Mouse (Mus musculus): ENCODE measurements at regions not wholly inside any gene's neighbourhood (a gene's known extent, or its start where the extent isn't known, plus 50 kb on each side); places are given as distances from the start of the nearest gene placed in this dataset.

DNA sequence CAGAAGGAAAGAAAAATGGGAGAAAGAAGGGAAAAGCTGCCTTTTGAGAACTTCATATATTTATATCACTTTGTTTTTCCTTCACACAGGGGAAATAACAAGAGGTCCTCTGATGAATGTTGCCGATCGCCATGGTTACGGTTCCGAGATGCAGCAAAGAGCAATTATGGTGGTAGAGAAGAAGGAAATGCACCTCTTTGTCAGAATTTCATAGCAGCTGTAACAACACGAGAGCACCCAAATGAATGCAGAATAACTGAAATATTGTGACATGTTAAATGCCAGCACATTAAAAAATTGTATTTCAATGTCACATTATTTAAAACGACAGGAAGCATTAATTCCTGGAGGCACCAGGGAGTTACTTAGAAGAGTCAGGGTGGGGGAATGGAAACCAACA, 279.4 kb downstream of the Mctp2 start:
- no peak for DNase-seq (ENCODE audit: low read depth, low spot score)

DNA sequence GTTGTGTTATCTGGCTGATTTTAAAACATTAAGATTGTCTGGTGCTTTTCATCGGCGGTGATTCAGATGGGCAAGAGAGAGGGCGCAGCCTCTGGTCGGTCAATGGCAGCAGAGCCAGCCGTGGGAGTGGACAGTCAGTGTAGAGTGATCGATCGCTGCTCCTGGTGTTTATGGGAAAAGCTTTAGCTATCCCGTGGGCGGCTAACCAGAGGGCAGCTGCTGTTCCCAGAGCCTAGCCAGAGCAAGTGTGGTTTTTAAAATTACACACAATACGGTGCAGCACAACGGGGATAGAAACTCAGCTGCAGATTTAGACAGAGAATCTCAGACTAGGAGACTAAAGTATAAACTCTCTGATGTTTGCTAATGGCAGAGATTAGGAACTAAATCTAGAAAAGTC, 297.3 kb downstream of the Mctp2 start:
- DNase-seq (ENCODE audit: low read depth, low spot score) = no peak

DNA sequence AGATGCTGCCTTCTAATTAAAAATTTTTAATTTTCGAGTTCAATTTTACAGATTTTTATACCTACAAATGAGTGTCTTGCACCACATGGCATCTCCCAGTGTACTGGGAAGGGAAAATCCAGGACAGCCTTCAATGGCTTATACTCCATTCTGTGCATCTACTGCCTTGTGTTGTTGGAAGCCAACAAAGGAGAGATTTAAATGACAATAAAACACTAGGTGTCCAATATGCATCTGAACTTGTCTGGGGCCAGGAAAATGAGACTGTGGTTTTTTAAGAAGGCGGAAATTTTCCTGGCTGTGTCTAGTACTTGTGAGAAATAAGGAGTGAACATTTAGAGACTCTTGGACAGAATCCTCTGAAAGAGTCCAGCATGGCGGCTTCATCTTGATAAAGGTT, 302.1 kb downstream of the Mctp2 start:
- no peak for DNase-seq (ENCODE audit: low read depth, low spot score)

DNA sequence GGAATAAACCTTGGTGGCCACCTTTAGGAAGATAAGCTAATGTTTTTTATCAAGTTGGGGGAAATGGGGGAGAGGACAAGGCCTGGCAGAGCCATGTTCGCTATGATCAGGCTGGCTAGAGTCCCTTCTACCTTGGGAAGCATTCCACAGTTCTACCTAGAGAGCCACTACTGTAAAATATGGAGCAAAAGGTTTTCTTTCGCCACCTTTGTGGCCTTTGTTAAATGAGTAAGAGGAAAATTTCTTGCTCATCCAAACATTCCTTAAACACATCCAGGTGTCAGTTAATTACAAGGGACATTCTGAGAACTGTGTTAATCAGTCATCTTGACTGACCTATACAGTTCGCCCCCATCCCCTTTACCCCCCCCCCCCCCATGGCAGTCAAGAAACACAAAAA, 313.9 kb downstream of the Mctp2 start:
- DNase-seq (ENCODE audit: low read depth, low spot score) = no peak

DNA sequence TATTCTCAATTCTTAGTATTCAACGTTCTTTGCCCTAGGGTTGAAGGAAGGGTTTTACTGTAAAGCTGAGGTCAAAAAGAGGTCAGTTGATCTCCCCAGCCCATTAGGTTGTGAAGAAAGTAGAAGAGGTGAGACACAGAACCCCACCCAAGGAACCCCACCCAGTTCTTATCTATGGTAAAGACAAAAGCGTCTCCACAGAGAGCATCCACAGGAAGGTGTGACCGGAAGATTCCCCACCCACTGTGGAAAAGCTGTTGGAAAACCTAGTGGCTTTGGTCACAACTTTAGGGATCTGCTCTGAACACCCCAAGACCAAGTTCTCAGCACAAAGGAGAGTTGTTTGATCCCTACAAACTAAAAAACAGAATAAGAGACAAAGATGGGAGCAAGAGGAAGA, 314.6 kb downstream of the Mctp2 start:
- no peak for DNase-seq (ENCODE audit: low read depth, low spot score)

DNA sequence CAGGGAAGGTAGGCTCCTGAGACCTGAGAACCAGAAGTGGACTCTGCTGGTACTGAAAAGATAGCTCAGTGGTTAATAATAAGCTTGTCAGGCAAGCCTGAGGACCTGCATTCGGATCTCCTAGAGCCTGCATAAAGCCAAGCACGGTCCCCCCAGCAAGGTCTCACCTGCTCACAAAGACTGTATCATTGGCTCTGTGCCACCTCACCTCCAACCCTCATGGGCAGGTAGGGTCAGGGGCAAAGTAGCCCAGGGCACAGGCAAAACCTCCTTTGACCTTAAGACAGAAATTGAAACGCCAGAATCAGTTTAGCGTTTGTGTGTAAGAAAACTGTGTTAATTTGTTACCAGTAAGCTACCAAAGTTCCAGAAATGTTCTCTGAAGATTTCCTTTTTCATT, 315.2 kb downstream of the Mctp2 start:
- DNase-seq (ENCODE audit: low read depth, low spot score) = no peak

DNA sequence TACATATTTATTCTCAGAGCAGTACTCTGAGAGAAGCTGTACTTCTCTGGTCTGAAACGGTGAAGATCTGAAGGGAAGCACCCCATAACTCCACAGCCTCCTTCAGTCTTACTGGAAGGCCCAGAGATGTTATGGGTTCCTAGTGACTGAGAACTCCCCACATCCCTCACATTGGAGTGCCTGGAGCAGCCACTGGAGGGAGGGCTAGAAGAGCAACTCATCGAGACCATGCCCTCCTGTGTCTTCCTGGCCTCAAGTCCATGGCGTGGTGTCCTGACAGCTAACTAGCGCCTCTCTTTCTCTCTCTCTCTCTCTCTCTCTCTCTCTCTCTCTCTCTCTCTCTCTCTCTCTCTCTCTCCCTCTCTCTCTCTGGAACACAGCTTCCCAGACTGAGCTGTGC, 340.4 kb downstream of the Mctp2 start:
- DNase-seq (ENCODE audit: low read depth, low spot score) = no peak

DNA sequence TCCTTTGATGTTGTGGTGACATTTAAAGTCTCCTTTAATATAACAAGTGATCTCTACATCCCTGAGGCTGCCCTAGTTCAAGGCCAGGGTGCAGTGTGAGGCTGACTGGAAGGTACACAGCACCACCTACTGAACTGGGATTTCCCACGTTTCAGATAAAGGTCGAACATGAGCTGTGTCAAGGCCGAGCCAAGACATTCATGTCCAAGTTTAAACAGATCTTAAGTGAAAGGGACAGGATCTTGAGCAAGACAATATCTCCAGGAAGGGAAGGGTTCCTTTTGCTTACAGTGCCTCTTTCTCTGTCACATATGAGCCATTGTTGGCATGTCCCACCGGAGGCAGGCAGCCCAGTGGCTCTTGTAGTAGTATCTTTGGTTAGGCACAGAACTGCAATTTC, 343.0 kb downstream of the Mctp2 start:
- no peak for DNase-seq (ENCODE audit: low read depth, low spot score)

DNA sequence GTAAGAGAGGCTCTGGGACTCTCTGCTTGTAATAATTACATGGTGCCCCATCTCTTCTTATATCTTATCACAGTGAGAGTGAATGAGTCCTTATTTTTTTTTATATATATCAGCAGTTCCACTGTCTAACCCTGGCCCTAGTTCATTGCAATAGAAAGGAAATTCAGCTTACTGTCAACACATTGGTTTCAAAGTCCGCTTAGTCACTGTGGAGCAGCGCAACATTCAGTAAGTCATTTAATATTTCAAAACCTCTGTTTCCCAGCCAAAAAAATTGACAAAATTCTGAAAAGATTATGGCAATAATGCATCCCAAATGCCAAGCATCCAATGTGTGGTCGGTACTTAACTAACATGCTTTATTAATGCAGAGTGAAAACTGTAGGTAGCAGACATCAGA, 343.6 kb downstream of the Mctp2 start:
- DNase-seq (ENCODE audit: low read depth, low spot score) = no peak

DNA sequence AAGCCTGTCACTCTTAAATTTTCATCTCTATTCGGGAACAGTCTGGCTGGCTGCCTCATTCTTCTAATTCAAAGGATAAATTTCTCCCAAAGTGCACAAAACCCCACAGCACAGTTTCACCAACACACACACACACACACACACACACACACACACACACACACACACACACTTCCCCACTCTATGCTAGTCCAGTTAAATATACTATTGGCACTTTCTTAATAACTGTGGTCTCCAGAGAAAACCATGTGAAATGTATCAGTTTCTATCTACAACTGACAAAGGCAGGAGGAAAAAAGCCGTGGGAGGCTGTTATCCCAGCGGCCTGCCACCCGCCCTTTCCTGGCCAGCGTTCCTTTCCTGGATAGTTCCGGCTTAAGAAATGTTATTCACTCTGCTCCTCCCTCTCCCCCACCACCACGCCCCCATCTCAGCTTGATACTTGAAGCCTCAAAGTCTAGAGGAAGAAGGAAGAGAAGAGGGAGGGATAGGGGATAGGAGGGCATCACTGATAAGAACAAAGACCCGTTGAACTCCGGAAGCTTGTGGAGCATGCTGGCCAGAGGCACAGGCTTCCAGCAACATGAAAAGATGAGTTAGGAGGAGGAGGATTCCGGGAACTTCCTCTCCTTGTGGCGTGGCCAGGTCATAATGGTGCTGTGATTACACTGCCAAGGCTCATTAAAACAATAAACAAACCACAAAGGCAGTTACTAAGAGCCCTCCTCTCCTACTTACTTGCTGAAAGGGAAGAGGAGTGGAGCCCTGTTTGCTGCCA, 345.8 kb downstream of the Mctp2 start:
- peak; percentile 69 for DNase-seq (ENCODE audit: low read depth, low spot score)

DNA sequence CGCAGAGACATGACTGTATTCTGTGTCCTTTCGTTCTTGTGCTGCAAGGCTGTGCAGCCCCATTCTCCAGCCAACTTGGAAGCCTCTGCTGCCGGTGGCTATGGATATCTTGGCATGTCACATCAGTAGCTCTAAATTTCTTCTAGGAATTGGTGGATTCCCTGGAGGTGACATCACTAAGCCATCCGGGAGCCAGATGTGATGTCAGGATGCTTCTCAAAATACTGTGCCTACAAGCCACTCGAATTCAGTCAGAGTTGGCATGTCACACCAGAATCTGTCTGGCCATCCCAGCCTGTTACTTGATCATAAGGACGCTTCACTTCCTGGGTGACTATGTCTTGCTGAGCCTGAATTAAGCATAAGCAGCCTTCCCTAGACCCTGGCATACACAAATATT, 359.9 kb downstream of the Mctp2 start:
- no peak for DNase-seq (ENCODE audit: low read depth, low spot score)

DNA sequence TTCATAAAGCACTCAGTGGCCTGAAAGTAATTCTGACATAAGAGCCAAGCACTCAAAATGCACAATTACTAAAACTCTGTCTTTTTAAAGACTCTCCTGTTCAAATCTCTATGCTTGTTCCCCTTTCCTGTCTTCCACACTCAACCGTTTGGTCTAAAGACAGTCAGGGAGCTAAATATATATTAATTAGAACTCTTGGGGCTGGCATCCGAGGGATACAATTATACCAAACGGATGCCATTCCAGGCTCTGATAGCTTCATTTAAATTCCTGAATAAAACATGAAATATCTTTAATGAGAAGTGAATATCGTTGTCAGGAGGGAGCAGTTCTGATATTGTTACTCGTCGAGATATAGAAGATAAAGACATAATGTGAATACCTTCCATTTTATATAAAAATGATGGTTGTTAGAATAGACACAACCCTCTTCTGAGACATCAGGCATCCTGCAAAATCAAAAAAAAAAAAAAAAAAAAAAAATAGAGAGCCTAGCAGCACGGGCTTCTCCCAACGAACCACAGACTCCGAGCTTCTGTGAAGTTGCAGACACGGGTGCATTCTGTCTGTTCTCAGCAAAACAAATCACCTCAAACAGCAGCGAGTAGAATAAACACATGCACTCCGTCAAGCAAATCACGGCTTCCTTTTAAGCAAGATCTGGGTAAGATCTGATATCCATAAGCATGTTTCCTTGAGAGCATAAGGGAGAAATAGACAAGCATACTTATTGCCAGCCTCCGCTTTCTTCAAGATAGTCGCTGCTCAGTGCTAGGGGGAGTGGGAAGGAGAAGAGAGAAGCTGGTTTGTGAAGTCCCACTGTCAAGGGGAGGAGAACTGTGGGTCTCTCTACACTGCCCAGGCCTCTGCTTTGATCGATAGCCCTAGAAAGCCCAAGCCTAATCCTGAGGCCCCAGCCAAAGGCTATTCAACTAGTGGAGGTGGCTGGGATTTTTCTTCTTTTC, 363.0 kb downstream of the Mctp2 start:
- no peak for DNase-seq (ENCODE audit: low read depth, low spot score)

DNA sequence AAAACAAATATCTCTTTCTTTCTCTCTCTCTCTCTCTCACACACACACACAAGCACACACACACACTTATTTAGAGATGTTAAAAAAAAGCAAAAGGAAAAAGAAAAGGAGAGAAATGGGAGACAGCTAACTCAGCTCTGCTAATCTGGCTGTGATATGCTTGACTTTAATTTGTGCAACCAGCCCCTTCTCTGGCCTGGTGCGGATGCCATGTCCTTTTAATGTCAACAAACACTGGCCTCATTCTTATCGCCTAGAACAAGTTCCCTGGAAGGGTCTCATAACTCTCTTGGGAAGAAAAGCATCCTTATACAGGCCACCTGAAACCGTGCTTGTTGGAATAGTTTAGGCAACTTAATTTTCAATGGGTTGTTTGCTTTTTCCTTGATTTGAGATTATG, 368.7 kb downstream of the Mctp2 start:
- no peak for DNase-seq (ENCODE audit: low read depth, low spot score)

DNA sequence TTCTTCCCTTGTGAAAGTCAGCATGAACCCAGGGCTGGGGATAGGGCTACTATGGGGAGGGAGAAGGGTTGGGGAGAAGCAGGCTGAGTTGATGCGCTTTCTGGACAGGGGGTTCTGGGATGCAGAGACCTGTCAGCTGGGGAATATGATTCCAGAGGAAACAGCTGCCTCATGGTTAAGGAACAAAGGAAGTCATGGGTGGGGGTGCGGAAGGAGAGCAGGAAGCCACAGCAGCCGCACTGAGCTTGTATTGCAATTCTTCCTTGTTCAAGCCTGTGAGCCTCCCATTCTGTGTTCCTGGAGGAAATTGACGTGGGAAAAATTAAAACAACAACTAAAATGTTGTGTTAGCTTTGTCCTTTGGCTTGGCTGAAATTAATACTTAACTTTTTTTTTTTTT, 369.7 kb downstream of the Mctp2 start:
- no peak for DNase-seq (ENCODE audit: low read depth, low spot score)
